Mouse (Mus musculus) adrenal gland, postnatal 36 days (tissue): ENCODE data around the gene Pigyl. TPM values are rescaled to one million over a fixed set of nuclear protein-coding genes. Genes with fewer than 3 reads are reported as not detected.

ENCODE experiments used
- DNase-seq, 2 experiments: peaks; one replicate each; pipeline ENCODE4 v3.0.0; 2021; ENCODE audit warnings: mixed read lengths in 1 of 2
- microRNA-seq: library from miRNA; unstranded; fragments of <30 nt; microRNA quantifications from one replicate; pipeline ENCODE4 v1.2.0, GENCODE M21; 2021
- total RNA-seq, 2 experiments: library from RNA; stranded (reverse); gene quantifications; 2 replicates each; pipeline ENCODE4 v1.2.3; 2021

Gene Pigyl
- total RNA-seq, 2 experiments from 2014 or later = 50.3 to 59.1 TPM

DNA sequence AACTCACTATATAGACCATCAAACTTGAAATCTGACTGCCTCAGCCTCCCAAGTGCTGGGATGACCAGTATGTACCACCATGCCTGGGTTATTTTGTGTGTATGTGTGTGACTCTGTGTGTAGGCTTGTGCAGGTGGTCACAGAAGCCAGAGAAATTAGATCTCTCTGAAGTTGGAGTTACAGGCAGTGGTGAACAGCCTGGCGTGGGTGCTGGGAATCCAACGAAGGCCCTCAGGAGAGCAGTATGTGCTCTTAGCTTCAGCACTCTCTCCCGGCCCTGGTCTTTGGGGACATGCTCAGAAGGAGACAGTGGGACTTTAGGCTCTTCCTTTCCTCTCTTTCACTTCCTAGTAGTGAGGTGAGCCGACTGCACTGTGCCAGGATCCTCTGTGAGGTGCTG, 15.7 kb downstream of the Pigyl start:
- DNase-seq = no peak

DNA sequence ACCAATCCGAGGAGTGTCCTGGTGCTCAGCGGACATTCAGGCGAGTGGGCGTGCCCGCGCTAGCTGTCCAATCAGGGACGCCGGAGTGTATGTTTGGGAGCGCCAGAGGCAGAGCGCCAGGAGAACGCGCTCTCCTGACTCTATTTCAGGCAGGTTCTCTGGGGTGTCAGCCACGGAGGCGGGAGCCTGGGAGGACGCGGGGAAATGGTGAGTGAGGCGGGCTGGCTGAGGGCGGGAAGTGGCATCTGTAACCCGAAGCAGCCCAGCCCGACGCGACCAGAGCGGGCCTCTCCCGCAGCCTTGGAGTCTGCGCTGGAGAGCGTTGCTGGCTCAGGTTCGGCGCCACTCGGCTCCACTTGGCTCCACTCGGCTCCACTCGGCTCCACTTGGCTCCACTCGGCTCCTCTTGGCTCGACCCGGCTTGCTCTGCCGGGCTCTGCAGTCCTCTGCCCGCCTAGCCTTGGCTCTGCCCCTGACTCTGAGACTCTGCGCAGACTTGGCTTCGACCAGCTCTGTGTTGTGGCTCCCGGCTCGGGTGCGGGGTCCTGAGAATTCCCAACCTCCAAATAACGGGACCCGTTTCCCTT, 31.5 kb downstream of the Pigyl start, which contains the start of gene Zfp872:
Gene Zfp872, plus strand, starts transcription at position 66 of the 587 bp plus-strand sequence.
- DNase-seq = peak; percentile 83 to 86

DNA sequence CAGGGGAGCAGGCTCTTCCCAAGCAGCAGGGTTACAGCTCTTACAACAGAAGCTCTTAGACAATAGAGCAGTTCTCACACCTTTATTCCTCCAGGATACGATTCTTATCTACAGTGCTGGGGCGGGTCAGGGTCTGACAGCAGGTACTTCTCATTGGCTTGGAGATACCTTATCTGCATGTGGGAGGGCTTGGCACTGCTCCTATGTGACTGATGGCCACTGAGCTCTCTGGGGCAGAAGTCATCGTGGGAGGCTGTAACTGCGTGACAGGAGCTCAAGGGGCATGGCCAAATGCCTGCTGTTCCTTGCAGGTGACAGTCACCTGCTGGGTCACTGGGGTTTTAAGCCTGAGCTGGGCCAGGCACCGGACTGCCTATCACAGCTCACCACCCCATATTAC, 39.8 kb downstream of the Pigyl start:
- no peak for DNase-seq

Small RNA genes within 50 kb of the gene (microRNA-seq; reads per million reads assigned to microRNA genes)
- gene Mir7084 = not detected

Other genes starting within 250 kb of the Pigyl start
- gene Rab3d, start 238.7 kb upstream of the Pigyl start, total RNA-seq = 10 to 100 TPM; 28.5 to 58.8 TPM
- gene Ccdc159, start 229.4 kb upstream of the Pigyl start, total RNA-seq = 1 to 10 TPM; 9.4 to 9.7 TPM
- 100 to 1,000 TPM; 318 to 566 TPM for gene Tmem205, start 229.3 kb upstream of the Pigyl start, total RNA-seq
- gene Plppr2, start 219.8 kb upstream of the Pigyl start, total RNA-seq = 10 to 100 TPM; 27.1 to 35.8 TPM
- gene Swsap1, start 201.1 kb upstream of the Pigyl start, total RNA-seq = 10 to 100 TPM; 12.4 to 18.3 TPM
- gene Epor, start 193.3 kb upstream of the Pigyl start, total RNA-seq = 1 to 10 TPM; 1.9 to 2.0 TPM
- gene Rgl3, start 167.4 kb upstream of the Pigyl start, total RNA-seq = 10 to 100 TPM; 14.0 to 33.4 TPM
- gene Ccdc151, start 154.2 kb upstream of the Pigyl start, total RNA-seq = 1 to 10 TPM in 1 of 2 experiments, under 1 TPM in 1; 0.30 to 1.6 TPM
- gene Prkcsh, start 154.0 kb upstream of the Pigyl start, total RNA-seq = 100 to 1,000 TPM; 159 to 169 TPM
- gene Elavl3, start 104.8 kb upstream of the Pigyl start, total RNA-seq = 1 to 10 TPM; 1.1 to 2.0 TPM
- under 1 TPM in 1 of 2 experiments, not detected in 1; 0.56 TPM for gene Gm49318, start 85.6 kb upstream of the Pigyl start, total RNA-seq
- 10 to 100 TPM; 10.2 to 10.3 TPM for gene Zfp653, start 85.5 kb upstream of the Pigyl start, total RNA-seq
- 10 to 100 TPM; 51.6 to 63.7 TPM for gene Ecsit, start 71.4 kb upstream of the Pigyl start, total RNA-seq
- 1 to 10 TPM; 1.5 TPM for gene Cnn1, start 57.6 kb upstream of the Pigyl start, total RNA-seq
- gene Elof1, start 39.7 kb upstream of the Pigyl start, total RNA-seq = 10 to 100 TPM; 73.7 to 78.1 TPM
- 10 to 100 TPM; 43.2 to 67.9 TPM for gene Acp5, start 21.1 kb upstream of the Pigyl start, total RNA-seq
- 1 to 10 TPM; 2.7 to 4.3 TPM for gene Zfp872, start 31.2 kb downstream of the Pigyl start, total RNA-seq
- gene Zfp809, start 68.9 kb downstream of the Pigyl start, total RNA-seq = 10 to 100 TPM; 36.9 to 45.3 TPM
- under 1 TPM; 0.69 to 0.73 TPM for gene Zfp599, start 103.0 kb downstream of the Pigyl start, total RNA-seq
- gene Zfp810, start 150.8 kb downstream of the Pigyl start, total RNA-seq = 1 to 10 TPM; 5.3 to 8.3 TPM
- 1 to 10 TPM; 6.5 to 6.7 TPM for gene Anln, start 232.3 kb downstream of the Pigyl start, total RNA-seq